Mouse (Mus musculus): ENCODE data around the gene Naglu. TPM values are rescaled to one million over a fixed set of nuclear protein-coding genes. Genes with fewer than 3 reads are reported as not detected.
A peak's percentile ranks its signal among the peaks of the same experiment; 100 is the strongest.

The Naglu gene
- 6.3 and 7.0 TPM in 2 replicates for polyA plus RNA-seq (2016; fragmentation: Nextera tagmentation; extraction: Ambion mirVana)

- H3K4me2 ChIP-seq, result peak within 1 kb of the TSS; percentile 98
- 3% methylated on average over 35 of the region's 35 CpGs for WGBS (ENCODE audit: insufficient replicate concordance)
These were observed at the start of gene Naglu for GRCm38 (mm10) chr11:101069391-101070188. Naglu (plus strand) TSS chr11:101070012.

GRCm38 (mm10) chr11:101023371-101023770 is 46.4 kb upstream of the Naglu start:
- no peaks in the 10 kb centered on the region for H3K9me3 ChIP-seq (replicated peaks)
- no peaks in the 10 kb centered on the region for H3K4me1 ChIP-seq
- no peak overlapping the region for H3K4me3 ChIP-seq
- no peaks in the 10 kb centered on the region for H3K27me3 ChIP-seq (replicated peaks)
- peaks cover 99% of the 10 kb centered on the region for H3K36me3 ChIP-seq
- WGBS (ENCODE audit: insufficient replicate concordance), result 87% methylated on average over 12 of the region's 12 CpGs
- no peak overlapping the region for H3K9ac ChIP-seq
- H3K27ac ChIP-seq, result no peak overlapping the region
- no peak for ATAC-seq
- no peak overlapping the region for H3K4me2 ChIP-seq

More at GRCm38 (mm10) chr11:101069391-101070188, at the start of gene Naglu:
- Histone ChIP-seq H3K9ac (peak within 1 kb of the TSS; percentile 79), H3K27me3 (replicated peaks) (peaks cover 53% of the 10 kb centered on the region), H3K9me3 (replicated peaks) (no peaks in the 10 kb centered on the region), H3K4me1 (peaks cover 43% of the 10 kb centered on the region), H3K36me3 (peaks cover under 1% of the 10 kb centered on the region), H3K4me3 (peak within 1 kb of the TSS; percentile 74), H3K27ac (0 out of 2 replicates have a peak within 1 kb of the TSS, but pooled peaks have one; percentile 36)
- peak; percentile 82 for ATAC-seq

- Histone ChIP-seq H3K36me3 (peaks cover 99% of the 10 kb centered on the region), H3K4me2 (no peak overlapping the region), H3K4me1 (no peaks in the 10 kb centered on the region), H3K9ac (no peak overlapping the region), H3K9me3 (replicated peaks) (no peaks in the 10 kb centered on the region), H3K27me3 (replicated peaks) (no peaks in the 10 kb centered on the region), H3K4me3 (no peak overlapping the region), H3K27ac (no peak overlapping the region)
- ATAC-seq, result no peak
- 91% methylated on average over 4 of the region's 4 CpGs for WGBS (ENCODE audit: insufficient replicate concordance)
These were observed 45.8 kb upstream of the Naglu start for GRCm38 (mm10) chr11:101024001-101024400.

- Histone ChIP-seq H3K9me3 (replicated peaks) (no peaks in the 10 kb centered on the region), H3K9ac (no peak overlapping the region), H3K4me3 (no peak overlapping the region), H3K27me3 (replicated peaks) (no peaks in the 10 kb centered on the region), H3K4me1 (no peaks in the 10 kb centered on the region), H3K36me3 (peaks cover 97% of the 10 kb centered on the region), H3K27ac (no peak overlapping the region), H3K4me2 (no peak overlapping the region)
- no peak for ATAC-seq
- WGBS (ENCODE audit: insufficient replicate concordance), result 89% methylated on average over 11 of the region's 11 CpGs
These were observed 42.7 kb upstream of the Naglu start for GRCm38 (mm10) chr11:101027121-101027520.

GRCm38 (mm10) chr11:101029320-101029719 is 40.5 kb upstream of the Naglu start:
- WGBS (ENCODE audit: insufficient replicate concordance), result 90% methylated on average over 8 of the region's 8 CpGs
- H3K4me1 ChIP-seq, result no peaks in the 10 kb centered on the region
- ATAC-seq, result no peak
- H3K4me3 ChIP-seq, result no peak overlapping the region
- no peak overlapping the region for H3K9ac ChIP-seq
- H3K27me3 ChIP-seq (replicated peaks), result no peaks in the 10 kb centered on the region
- H3K27ac ChIP-seq, result no peak overlapping the region
- no peak overlapping the region for H3K4me2 ChIP-seq
- H3K36me3 ChIP-seq, result peaks cover 97% of the 10 kb centered on the region
- H3K9me3 ChIP-seq (replicated peaks), result no peaks in the 10 kb centered on the region

GRCm38 (mm10) chr11:101030136-101030807 is 39.5 kb upstream of the Naglu start:
- no peak for ATAC-seq
- Histone ChIP-seq H3K27ac (no peak overlapping the region), H3K4me2 (no peak overlapping the region), H3K36me3 (peaks cover 97% of the 10 kb centered on the region), H3K4me1 (no peaks in the 10 kb centered on the region), H3K4me3 (no peak overlapping the region), H3K9ac (no peak overlapping the region), H3K27me3 (replicated peaks) (no peaks in the 10 kb centered on the region), H3K9me3 (replicated peaks) (no peaks in the 10 kb centered on the region)
- WGBS (ENCODE audit: insufficient replicate concordance), result 83% methylated on average over 10 of the region's 10 CpGs

- no peak overlapping the region for H3K27ac ChIP-seq
- no peaks in the 10 kb centered on the region for H3K9me3 ChIP-seq (replicated peaks)
- peaks cover 97% of the 10 kb centered on the region for H3K36me3 ChIP-seq
- ATAC-seq, result no peak
- H3K9ac ChIP-seq, result no peak overlapping the region
- H3K4me3 ChIP-seq, result no peak overlapping the region
- WGBS (ENCODE audit: insufficient replicate concordance), result 88% methylated on average over 4 of the region's 4 CpGs
- H3K4me1 ChIP-seq, result no peaks in the 10 kb centered on the region
- H3K4me2 ChIP-seq, result no peak overlapping the region
- H3K27me3 ChIP-seq (replicated peaks), result no peaks in the 10 kb centered on the region
These were observed 39.0 kb upstream of the Naglu start for GRCm38 (mm10) chr11:101030808-101031156.

GRCm38 (mm10) chr11:101031470-101031869 is 38.3 kb upstream of the Naglu start:
- no peak overlapping the region for H3K9ac ChIP-seq
- no peak for ATAC-seq
- no peak overlapping the region for H3K27ac ChIP-seq
- no peaks in the 10 kb centered on the region for H3K27me3 ChIP-seq (replicated peaks)
- WGBS (ENCODE audit: insufficient replicate concordance), result 86% methylated on average over 1 of the region's 1 CpGs
- H3K4me3 ChIP-seq, result no peak overlapping the region
- no peaks in the 10 kb centered on the region for H3K9me3 ChIP-seq (replicated peaks)
- no peak overlapping the region for H3K4me2 ChIP-seq
- H3K36me3 ChIP-seq, result peaks cover 97% of the 10 kb centered on the region
- no peaks in the 10 kb centered on the region for H3K4me1 ChIP-seq

- ATAC-seq, result no peak
- Histone ChIP-seq H3K27me3 (replicated peaks) (no peaks in the 10 kb centered on the region), H3K36me3 (peaks cover 98% of the 10 kb centered on the region), H3K4me3 (no peak overlapping the region), H3K9ac (no peak overlapping the region), H3K4me2 (no peak overlapping the region), H3K27ac (no peak overlapping the region), H3K4me1 (no peaks in the 10 kb centered on the region), H3K9me3 (replicated peaks) (no peaks in the 10 kb centered on the region)
- WGBS (ENCODE audit: insufficient replicate concordance), result 93% methylated on average over 17 of the region's 17 CpGs
These were observed 35.8 kb upstream of the Naglu start for GRCm38 (mm10) chr11:101033856-101034500.

GRCm38 (mm10) chr11:101034614-101035327 is 35.0 kb upstream of the Naglu start:
- ATAC-seq, result no peak
- H3K4me2 ChIP-seq, result no peak overlapping the region
- no peaks in the 10 kb centered on the region for H3K4me1 ChIP-seq
- no peaks in the 10 kb centered on the region for H3K27me3 ChIP-seq (replicated peaks)
- no peak overlapping the region for H3K9ac ChIP-seq
- no peak overlapping the region for H3K4me3 ChIP-seq
- H3K36me3 ChIP-seq, result peaks cover 98% of the 10 kb centered on the region
- no peak overlapping the region for H3K27ac ChIP-seq
- no peaks in the 10 kb centered on the region for H3K9me3 ChIP-seq (replicated peaks)
- 90% methylated on average over 8 of the region's 8 CpGs for WGBS (ENCODE audit: insufficient replicate concordance)

GRCm38 (mm10) chr11:101035328-101035695 is 34.5 kb upstream of the Naglu start:
- no peak overlapping the region for H3K4me2 ChIP-seq
- 85% methylated on average over 4 of the region's 4 CpGs for WGBS (ENCODE audit: insufficient replicate concordance)
- no peak for ATAC-seq
- H3K36me3 ChIP-seq, result peaks cover 98% of the 10 kb centered on the region
- H3K9me3 ChIP-seq (replicated peaks), result no peaks in the 10 kb centered on the region
- no peak overlapping the region for H3K4me3 ChIP-seq
- H3K9ac ChIP-seq, result no peak overlapping the region
- H3K27me3 ChIP-seq (replicated peaks), result no peaks in the 10 kb centered on the region
- no peaks in the 10 kb centered on the region for H3K4me1 ChIP-seq
- H3K27ac ChIP-seq, result no peak overlapping the region

Data from liver, embryonic 12.5 days (tissue).